Mouse (Mus musculus) G1E (cell line): ENCODE results near the gene Strbp.

Experiments used
- CTCF ChIP-seq: IDR thresholded peaks from 2 replicates; pipeline ENCODE4 v1.5.1; 2012; ENCODE audit warnings: low read depth, low read length, inconsistent platforms, mixed read lengths
- TAL1 ChIP-seq: conservative IDR thresholded peaks from 2 replicates; pipeline ENCODE4 v1.6.1; 2012; ENCODE audit warnings: low read depth, low read length, inconsistent platforms, mixed read lengths

DNA sequence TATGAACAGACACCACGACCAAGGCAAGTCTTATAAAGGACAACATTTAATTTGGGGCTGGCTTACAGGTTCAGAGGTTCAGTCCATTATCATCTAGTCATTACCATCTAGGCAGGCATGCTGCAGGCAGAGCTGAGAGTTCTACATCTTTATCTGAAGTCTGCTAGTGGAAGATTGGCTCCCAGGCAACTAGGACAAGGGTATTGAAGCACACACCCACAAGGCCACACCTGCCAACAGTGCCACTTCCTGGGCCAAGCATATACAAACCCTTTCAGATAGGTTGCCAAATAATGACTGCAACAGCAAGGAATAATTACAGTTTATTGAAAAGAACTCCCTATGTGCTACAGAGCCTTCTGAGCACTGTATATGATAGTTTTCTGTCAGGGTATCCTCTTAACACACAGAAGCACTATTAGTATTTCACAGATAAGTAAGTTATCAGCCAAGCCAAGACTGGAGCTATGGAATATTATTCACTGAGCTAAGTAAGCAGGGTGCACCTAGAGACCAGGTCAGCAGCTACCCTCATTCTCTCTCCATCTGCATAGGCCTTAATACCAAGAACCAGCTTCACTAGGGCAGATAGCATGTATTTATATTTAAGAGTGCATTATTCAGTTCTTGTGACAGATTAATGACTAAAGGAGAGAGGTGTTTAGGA, 154.2 kb downstream of the Strbp start:
- no peak for TF ChIP-seq CTCF
- TF ChIP-seq TAL1: no peak
